Mouse (Mus musculus): ENCODE measurements at regions not wholly inside any gene's neighbourhood (a gene's known extent, or its start where the extent isn't known, plus 50 kb on each side); places are given as distances from the start of the nearest gene placed in this dataset.

- Histone ChIP-seq H3K9ac (ENCODE audit: insufficient read depth, low read depth) (no peak overlapping the region), H3K4me1 (ENCODE audit: control insufficient read depth in 1 of 2, insufficient read depth in 2 of 2) (peaks cover 0 to 5% of the 10 kb centered on the region in 2 experiments; a peak in 1 of 4 replicates), H3K4me2 (ENCODE audit: insufficient read depth, low read depth, poor library complexity, severe bottlenecking) (no peak overlapping the region), H3K79me2 (replicated peaks; ENCODE audit: control insufficient read depth, extremely low read depth, insufficient read depth, poor library complexity, severe bottlenecking) (no peaks in the 10 kb centered on the region), H3K27me3 (replicated peaks) (no peaks in the 10 kb centered on the region), H3K9me3 (replicated peaks; ENCODE audit: low read length) (no peaks in the 10 kb centered on the region), H3K27ac (ENCODE audit: insufficient read depth, low read depth) (no peak overlapping the region), H3K4me3 (replicated peaks in 1 of 3; ENCODE audit: low read depth in 2 of 3, low read length in 2 of 3, poor library complexity in 1 of 3) (no peak overlapping the region), H3K36me3 (replicated peaks in 1 of 2; ENCODE audit: control insufficient read depth in 1 of 2, insufficient read depth in 1 of 2, low read length in 1 of 2) (no peaks in the 10 kb centered on the region)
- in situ Hi-C loops (cut with MboI; ENCODE audit: low pct_ligation_motif_present, low pct_unique_long_range_greater_than_20kb, low sequenced_read_pairs) (no loop called here), dilution Hi-C loops (cut with MboI; ENCODE audit: extremely low pct_ligation_motif_present, extremely low pct_unique_long_range_greater_than_20kb, low sequenced_read_pairs) (no loop called here)
- no peak for DNase-seq (ENCODE audit: extremely low read depth)
- TF ChIP-seq E2F4 (IDR thresholded peaks at IDR 0.05; ENCODE audit: insufficient replicate concordance, low read depth, low read length) = no peak
- TF ChIP-seq MYC (IDR thresholded peaks at IDR 0.05; ENCODE audit: low read depth, low read length) = no peak
- TF ChIP-seq MXI1 (IDR thresholded peaks at IDR 0.05; ENCODE audit: low read depth, low read length) = no peak
- TF ChIP-seq RCOR1 (conservative IDR thresholded peaks at IDR 0.05; ENCODE audit: low read depth, low read length) = no peak
- TF ChIP-seq ZMIZ1 (IDR thresholded peaks at IDR 0.05; ENCODE audit: low read depth, low read length) = no peak
- TF ChIP-seq POLR2A (IDR thresholded peaks at IDR 0.05; ENCODE audit: low read depth, low read length) = no peak
- TF ChIP-seq UBTF (IDR thresholded peaks at IDR 0.05; ENCODE audit: low read depth, low read length) = no peak
- no peak for TF ChIP-seq USF2 (conservative IDR thresholded peaks at IDR 0.05; ENCODE audit: low read depth, low read length)
- TF ChIP-seq MEF2A (IDR thresholded peaks at IDR 0.05; ENCODE audit: borderline replicate concordance, low read depth, low read length) = no peak
- TF ChIP-seq CHD1 (IDR thresholded peaks at IDR 0.05; ENCODE audit: low read depth, low read length) = no peak
- no peak for TF ChIP-seq MAFK (IDR thresholded peaks at IDR 0.05; ENCODE audit: insufficient replicate concordance, low read length)
Measured at GRCm38 (mm10) chr6:98872334-98872733, 529.8 kb upstream of the Gm765 start.

GRCm38 (mm10) chr6:98869772-98870171, 527.2 kb upstream of the Gm765 start:
- no peaks in the 10 kb centered on the region for H3K27me3 ChIP-seq (replicated peaks)
- dilution Hi-C loops (cut with MboI; ENCODE audit: extremely low pct_ligation_motif_present, extremely low pct_unique_long_range_greater_than_20kb, low sequenced_read_pairs) = no loop called here
- TF ChIP-seq ZMIZ1 (IDR thresholded peaks at IDR 0.05; ENCODE audit: low read depth, low read length) = no peak
- TF ChIP-seq RAD21 (IDR thresholded peaks at IDR 0.05; ENCODE audit: low read depth, low read length) = no peak
- TF ChIP-seq PAX5 (IDR thresholded peaks at IDR 0.05; ENCODE audit: low read length) = no peak
- no peak for TF ChIP-seq UBTF (IDR thresholded peaks at IDR 0.05; ENCODE audit: low read depth, low read length)
- no peak for TF ChIP-seq MAZ (IDR thresholded peaks at IDR 0.05; ENCODE audit: low read depth, low read length)
- TF ChIP-seq MAX (IDR thresholded peaks at IDR 0.05; ENCODE audit: low read length) = no peak
- TF ChIP-seq JUND (conservative IDR thresholded peaks at IDR 0.05; ENCODE audit: low read depth, low read length) = no peak
- no peak for TF ChIP-seq ZNF384 (IDR thresholded peaks at IDR 0.05; ENCODE audit: low read depth, low read length)
- TF ChIP-seq TBP (conservative IDR thresholded peaks at IDR 0.05; ENCODE audit: low read depth, low read length) = no peak

More at GRCm38 (mm10) chr6:98869772-98870171, 527.2 kb upstream of the Gm765 start:
- peaks cover 0 to under 1% of the 10 kb centered on the region in 2 experiments; a peak in 1 of 4 replicates for H3K4me1 ChIP-seq (ENCODE audit: control insufficient read depth in 1 of 2, insufficient read depth in 2 of 2)
- no peak for DNase-seq (ENCODE audit: extremely low read depth)
- no peak overlapping the region for H3K27ac ChIP-seq (ENCODE audit: insufficient read depth, low read depth)
- no peak overlapping the region for H3K4me3 ChIP-seq (replicated peaks in 1 of 3; ENCODE audit: low read depth in 2 of 3, low read length in 2 of 3, poor library complexity in 1 of 3)
- no peak overlapping the region for H3K4me2 ChIP-seq (ENCODE audit: insufficient read depth, low read depth, poor library complexity, severe bottlenecking)
- in situ Hi-C loops (cut with MboI; ENCODE audit: low pct_ligation_motif_present, low pct_unique_long_range_greater_than_20kb, low sequenced_read_pairs) = no loop called here
- H3K36me3 ChIP-seq (replicated peaks in 1 of 2; ENCODE audit: control insufficient read depth in 1 of 2, insufficient read depth in 1 of 2, low read length in 1 of 2) = no peaks in the 10 kb centered on the region
- H3K9me3 ChIP-seq (replicated peaks; ENCODE audit: low read length) = no peaks in the 10 kb centered on the region
- H3K9ac ChIP-seq (ENCODE audit: insufficient read depth, low read depth) = no peak overlapping the region
- H3K79me2 ChIP-seq (replicated peaks; ENCODE audit: control insufficient read depth, extremely low read depth, insufficient read depth, poor library complexity, severe bottlenecking) = no peaks in the 10 kb centered on the region

Data from CH12.LX (cell line).